Mouse (Mus musculus) liver, embryonic 14.5 days (tissue): Measurements from ENCODE around the gene Snx8. TPM values are rescaled to one million over a fixed set of nuclear protein-coding genes. Genes with fewer than 3 reads are reported as not detected.

Experiments
- ATAC-seq: fragments of 200-750 bp; cut with Nextera tagmentation; 2 replicates; pipeline ENCODE4 v1.8.0; 2017; ENCODE audit warnings: moderate number of reproducible peaks, mild to moderate bottlenecking, moderate library complexity; ENCODE audit not compliant: insufficient read depth
- DNase-seq, 3 experiments: peaks; one replicate each; pipeline ENCODE4 v3.0.0-alpha.2; 2012 to 2013; ENCODE audit warnings: low read depth in 3 of 3, low spot score in 3 of 3
- H3K27ac ChIP-seq: fragments of 300-500 bp; sonication (generic); 2 replicates; pipeline ENCODE4 v1.5.1; 2014; ENCODE audit warnings: moderate library complexity, mild to moderate bottlenecking, control low read depth, inconsistent platforms
- H3K27me3 ChIP-seq: fragments of 300-500 bp; sonication (generic); 2 replicates; pipeline ENCODE4 v1.6.1; 2014; ENCODE audit warnings: mild to moderate bottlenecking, low read length, moderate library complexity; ENCODE audit not compliant: control insufficient read depth, insufficient read depth
- H3K36me3 ChIP-seq: fragments of 300-500 bp; sonication (generic); replicated peaks from 2 replicates; pipeline ENCODE4 v1.6.1; 2014; ENCODE audit warnings: low read depth; ENCODE audit not compliant: control insufficient read depth, insufficient read depth
- H3K4me1 ChIP-seq, 2 experiments: fragments of 200-500 bp in 1 of 2; fragments of 300-500 bp in 1 of 2; sonication (generic) in 1 of 2; replicated peaks; 2 replicates each; pipeline ENCODE4 v1.6.1; 2012 to 2014; ENCODE audit warnings: antibody characterized with exemption in 1 of 2, inconsistent platforms in 1 of 2, low read length in 1 of 2; ENCODE audit not compliant: control insufficient read depth in 2 of 2, insufficient read depth in 2 of 2
- H3K4me2 ChIP-seq: fragments of 300-500 bp; sonication (generic); 2 replicates; pipeline ENCODE4 v1.6.1; 2014; ENCODE audit warnings: low read depth, mild to moderate bottlenecking, control low read depth, moderate library complexity
- H3K4me3 ChIP-seq, 2 experiments: fragments of 200-500 bp in 1 of 2; fragments of 300-500 bp in 1 of 2; sonication (generic) in 1 of 2; 2 replicates each; pipeline ENCODE4 v1.5.1; 2012 to 2014; ENCODE audit warnings: low read depth in 2 of 2, low read length in 2 of 2, mild to moderate bottlenecking in 2 of 2, control low read depth in 1 of 2, inconsistent platforms in 1 of 2, moderate library complexity in 1 of 2; ENCODE audit not compliant: insufficient read depth in 1 of 2
- H3K9ac ChIP-seq: fragments of 300-500 bp; sonication (generic); replicated peaks from 2 replicates; pipeline ENCODE4 v1.6.1; 2014; ENCODE audit warnings: mild to moderate bottlenecking, control low read depth, moderate library complexity
- H3K9me3 ChIP-seq: fragments of 300-500 bp; sonication (generic); 2 replicates; pipeline ENCODE4 v1.6.1; 2016; ENCODE audit warnings: low read length, mixed read lengths; ENCODE audit not compliant: control insufficient read depth
- CTCF ChIP-seq: IDR thresholded peaks from 2 replicates; pipeline ENCODE4 v1.5.1; 2016; ENCODE audit warnings: antibody characterized with exemption, low read depth, control low read depth
- EP300 ChIP-seq: IDR thresholded peaks from 2 replicates; pipeline ENCODE4 v1.6.1; 2016; ENCODE audit warnings: antibody characterized with exemption, low read depth
- WGBS: fragments of 180-500 bp; shearing (Covaris S2); extraction: QIAGEN DNeasy Blood & Tissue Kit; methylation state at CpG from one replicate; pipeline ENCODE4 v1.1.7; 2014; ENCODE audit not compliant: insufficient replicate concordance; 5-methylcytosine and 5-hydroxymethylcytosine counted together
- polyA plus RNA-seq, 2 experiments: library from polyadenylated mRNA; depleted of rRNA in 1 of 2; stranded (reverse) in 1 of 2; unstranded in 1 of 2; fragments of >200 nt; fragmentation: Nextera tagmentation in 1 of 2; extraction: Ambion mirVana in 1 of 2; gene quantifications; 2 replicates each; pipeline versions ENCODE4 v1.2.1 to v1.2.3; 2012 to 2014

Snx8 gene
- polyA plus RNA-seq, 2 experiments = 4.1 to 6.6 TPM

GRCm38 (mm10) chr5:140324058-140324457 lies 65.0 kb downstream of the Snx8 start:
- no peak for ATAC-seq
- Histone ChIP-seq H3K4me1 (peaks cover 18% of the 10 kb centered on the region in 2 experiments), H3K4me3 (no peak overlapping the region), H3K9me3 (no peaks in the 10 kb centered on the region), H3K4me2 (peak overlapping the region; percentile 18; the same call in 1 of the 2 replicates), H3K27ac (no peak overlapping the region), H3K9ac (peak overlapping the region; percentile 27; the same call in 1 of the 2 replicates), H3K27me3 (no peaks in the 10 kb centered on the region), H3K36me3 (no peaks in the 10 kb centered on the region; the same call in 1 of the 2 replicates)
- peak in 1 of 3 experiments; percentile 44 for DNase-seq
- TF ChIP-seq CTCF (no peak), EP300 (no peak)
- 42% methylated on average over 5 of the region's 5 CpGs for WGBS

GRCm38 (mm10) chr5:140321756-140322575 lies 67.1 kb downstream of the Snx8 start:
- TF ChIP-seq CTCF (peak; percentile 41), EP300 (no peak)
- peak overlapping the region; percentile 96 for H3K9ac ChIP-seq
- peak overlapping the region; percentile 89 to 94 for H3K4me3 ChIP-seq
- no peaks in the 10 kb centered on the region for H3K36me3 ChIP-seq
- H3K4me2 ChIP-seq = peak overlapping the region; percentile 81
- peaks cover 18% of the 10 kb centered on the region in 2 experiments for H3K4me1 ChIP-seq
- ATAC-seq = peak; percentile 23; the same call in 1 of the 2 replicates
- peak in 1 of 3 experiments; percentile 52 for DNase-seq
- H3K27me3 ChIP-seq = no peaks in the 10 kb centered on the region
- no peaks in the 10 kb centered on the region for H3K9me3 ChIP-seq
- 1% methylated on average over 17 of the region's 17 CpGs for WGBS
- peak overlapping the region; percentile 85 for H3K27ac ChIP-seq

GRCm38 (mm10) chr5:140321042-140321755 lies 67.9 kb downstream of the Snx8 start, which contains the start of the genes Mad1l1 and Nudt1:
TSS of gene Mad1l1 (minus strand) at chr5:140321552.
TSS of gene Nudt1 (plus strand) at chr5:140321656.
- Histone ChIP-seq H3K27ac (peak within 1 kb of the TSS; percentile 85), H3K4me2 (peak within 1 kb of the TSS; percentile 81), H3K27me3 (no peaks in the 10 kb centered on the region), H3K4me3 (peak within 1 kb of the TSS; percentile 89 to 94), H3K9ac (peak within 1 kb of the TSS; percentile 96), H3K9me3 (no peaks in the 10 kb centered on the region), H3K36me3 (no peaks in the 10 kb centered on the region), H3K4me1 (peaks cover 18% of the 10 kb centered on the region in 2 experiments)
- ATAC-seq (peak; percentile 91), DNase-seq (peak; percentile 96 to 98 (median 97))
- under 1% methylated on average over 59 of the region's 60 CpGs for WGBS
- TF ChIP-seq EP300 (peak; percentile 87), CTCF (peak; percentile 49)

- 73% methylated on average over 3 of the region's 3 CpGs for WGBS
- peaks cover 16% of the 10 kb centered on the region for H3K36me3 ChIP-seq
- H3K4me1 ChIP-seq = peaks cover 4% of the 10 kb centered on the region in 2 experiments
- no peak overlapping the region for H3K27ac ChIP-seq
- DNase-seq (no peak), ATAC-seq (no peak)
- H3K9ac ChIP-seq = no peak overlapping the region
- H3K4me3 ChIP-seq = no peak overlapping the region
- H3K9me3 ChIP-seq = no peaks in the 10 kb centered on the region
- TF ChIP-seq CTCF (no peak), EP300 (no peak)
- no peaks in the 10 kb centered on the region for H3K27me3 ChIP-seq
- H3K4me2 ChIP-seq = no peak overlapping the region
These were observed 72.3 kb downstream of the Snx8 start for GRCm38 (mm10) chr5:140316716-140317115.

- Histone ChIP-seq H3K27ac (no peak overlapping the region), H3K4me1 (no peaks in the 10 kb centered on the region), H3K9me3 (no peaks in the 10 kb centered on the region), H3K4me3 (no peak overlapping the region), H3K9ac (no peak overlapping the region), H3K4me2 (no peak overlapping the region), H3K36me3 (peaks cover 40% of the 10 kb centered on the region), H3K27me3 (no peaks in the 10 kb centered on the region)
- 90% methylated on average over 14 of the region's 14 CpGs for WGBS
- ATAC-seq = no peak
- no peak for DNase-seq
- no peak for TF ChIP-seq CTCF
- TF ChIP-seq EP300 = no peak
These were observed 81.5 kb downstream of the Snx8 start for GRCm38 (mm10) chr5:140307602-140308001.
